In genomic region chr12:29050516-29051251, GRCm38 (mm10) we compare ENCODE assay signal across 12 mouse cellular contexts.
A peak's percentile ranks its signal among the peaks of the same experiment; 100 is the strongest.
DNase-seq lines count a peak whose midpoint lies in the region; ATAC-seq lines count a peak whose summit lies in the region.
"Had no signal": no experiment of that assay in that cellular context is flagged by ENCODE, and none has a peak within 500 bp of the region (broad histone marks: within the 10 kb centered on the region; RNA-seq: fewer than 3 reads in every experiment).

No protein-coding gene starts in this region.

- DNase-seq in kidney, postnatal 10 days = no peak
- DNase-seq in embryo, embryonic 10.5 days (ENCODE audit: low spot score) = peak; percentile 76
- DNase-seq in lung, postnatal 10 days = no peak
- no peak for DNase-seq in ovary, postnatal 14 days (ENCODE audit: low spot score)
- DNase-seq: cerebellum, adult 9-10 months; liver, postnatal 0 days; thymus, postnatal 36 days had no signal

- H3K9me3 ChIP-seq in forebrain, embryonic 13.5 days (replicated peaks) = no peaks in the 10 kb centered on the region
- no peaks in the 10 kb centered on the region for H3K9me3 ChIP-seq in forebrain, embryonic 16.5 days (ENCODE audit: control insufficient read depth, low read length)
- no peaks in the 10 kb centered on the region for H3K9me3 ChIP-seq in kidney, embryonic 14.5 days (ENCODE audit: control insufficient read depth, low read length)
- H3K9me3 ChIP-seq in intestine, embryonic 16.5 days (ENCODE audit: control insufficient read depth, low read length) = no peaks in the 10 kb centered on the region
- H3K9me3 ChIP-seq: heart, embryonic 15.5 days had no signal

- H3K4me3 ChIP-seq in forebrain, embryonic 13.5 days = no peak overlapping the region
- no peak overlapping the region for H3K4me3 ChIP-seq in forebrain, embryonic 16.5 days (replicated peaks; ENCODE audit: low read length)
- H3K4me3 ChIP-seq in kidney, embryonic 14.5 days (ENCODE audit: low read length) = no peak overlapping the region
- no peak overlapping the region for H3K4me3 ChIP-seq in intestine, embryonic 16.5 days (ENCODE audit: low read length)
- H3K4me3 ChIP-seq: heart, embryonic 15.5 days had no signal

- H3K9ac ChIP-seq in forebrain, embryonic 13.5 days = no peak overlapping the region
- H3K9ac ChIP-seq in forebrain, embryonic 16.5 days (replicated peaks; ENCODE audit: low read depth, low read length) = no peak overlapping the region
- no peak overlapping the region for H3K9ac ChIP-seq in kidney, embryonic 14.5 days (ENCODE audit: low read depth, low read length)
- no peak overlapping the region for H3K9ac ChIP-seq in intestine, embryonic 16.5 days (ENCODE audit: low read depth, low read length)
- H3K9ac ChIP-seq: heart, embryonic 15.5 days; liver, postnatal 0 days had no signal

- H3K36me3 ChIP-seq in forebrain, embryonic 13.5 days (ENCODE audit: poor library complexity, severe bottlenecking) = no peaks in the 10 kb centered on the region
- no peaks in the 10 kb centered on the region for H3K36me3 ChIP-seq in forebrain, embryonic 16.5 days (ENCODE audit: control insufficient read depth, insufficient read depth)
- no peaks in the 10 kb centered on the region for H3K36me3 ChIP-seq in kidney, embryonic 14.5 days (ENCODE audit: control insufficient read depth, insufficient read depth, low read length)
- H3K36me3 ChIP-seq in intestine, embryonic 16.5 days (ENCODE audit: control insufficient read depth, insufficient read depth, low read length) = no peaks in the 10 kb centered on the region
- H3K36me3 ChIP-seq: heart, embryonic 15.5 days had no signal

- no peaks in the 10 kb centered on the region for H3K27me3 ChIP-seq in forebrain, embryonic 13.5 days
- no peaks in the 10 kb centered on the region for H3K27me3 ChIP-seq in forebrain, embryonic 16.5 days (replicated peaks; ENCODE audit: control insufficient read depth, insufficient read depth, low read length)
- H3K27me3 ChIP-seq in kidney, embryonic 14.5 days (ENCODE audit: control insufficient read depth, insufficient read depth, low read length) = no peaks in the 10 kb centered on the region
- no peaks in the 10 kb centered on the region for H3K27me3 ChIP-seq in intestine, embryonic 16.5 days (replicated peaks; ENCODE audit: control insufficient read depth, insufficient read depth, low read length)
- H3K27me3 ChIP-seq: heart, embryonic 15.5 days had no signal

- ATAC-seq in forebrain, embryonic 13.5 days = no peak
- ATAC-seq in forebrain, embryonic 16.5 days = no peak
- peak; percentile 67 for ATAC-seq in kidney, embryonic 14.5 days (ENCODE audit: low FRiP score, low TSS enrichment)
- ATAC-seq in intestine, embryonic 16.5 days = peak; percentile 46
- ATAC-seq: liver, postnatal 0 days had no signal

- H3K27ac ChIP-seq in forebrain, embryonic 13.5 days = 0 out of 2 replicates have a peak overlapping the region, but pooled peaks have one; percentile 15
- no peak overlapping the region for H3K27ac ChIP-seq in forebrain, embryonic 16.5 days (ENCODE audit: low read length)
- no peak overlapping the region for H3K27ac ChIP-seq in kidney, embryonic 14.5 days (ENCODE audit: low read depth, low read length)
- no peak overlapping the region for H3K27ac ChIP-seq in intestine, embryonic 16.5 days (ENCODE audit: low read length)
- H3K27ac ChIP-seq: heart, embryonic 15.5 days had no signal

- H3K4me1 ChIP-seq in forebrain, embryonic 13.5 days = peaks cover 32% of the 10 kb centered on the region
- peaks cover 16% of the 10 kb centered on the region for H3K4me1 ChIP-seq in forebrain, embryonic 16.5 days (replicated peaks; ENCODE audit: control insufficient read depth, insufficient read depth, low read length)
- peaks cover 20% of the 10 kb centered on the region for H3K4me1 ChIP-seq in kidney, embryonic 14.5 days (ENCODE audit: control insufficient read depth, insufficient read depth, low read length)
- 0 out of 2 replicates have a peak, but pooled peaks cover 9% of the 10 kb centered on the region for H3K4me1 ChIP-seq in intestine, embryonic 16.5 days (ENCODE audit: control insufficient read depth, insufficient read depth, low read length)

- WGBS in forebrain, embryonic 13.5 days = 74% methylated on average over 8 of the region's 8 CpGs
- 69% methylated on average over 8 of the region's 8 CpGs for WGBS in forebrain, embryonic 16.5 days
- 19% methylated on average over 8 of the region's 8 CpGs for WGBS in kidney, embryonic 14.5 days
- WGBS in intestine, embryonic 16.5 days = 40% methylated on average over 8 of the region's 8 CpGs

- H3K4me2 ChIP-seq in forebrain, embryonic 13.5 days = no peak overlapping the region
- no peak overlapping the region for H3K4me2 ChIP-seq in forebrain, embryonic 16.5 days (ENCODE audit: low read length)
- H3K4me2 ChIP-seq in kidney, embryonic 14.5 days (replicated peaks; ENCODE audit: low read depth, low read length) = no peak overlapping the region
- H3K4me2 ChIP-seq in intestine, embryonic 16.5 days (ENCODE audit: low read depth, low read length) = no peak overlapping the region
- H3K4me2 ChIP-seq: heart, embryonic 15.5 days had no signal

Comparison
In these comparisons a context has a peak if more than half of its experiments do, and no peak if none do; other contexts are left out.
1. ATAC-seq: peak in kidney, embryonic 14.5 days (single experiment) and intestine, embryonic 16.5 days (single experiment); none in forebrain, embryonic 13.5 days (single experiment) and forebrain, embryonic 16.5 days (single experiment).